Mouse (Mus musculus) intestine, embryonic 16.5 days (tissue): ENCODE measurements around the gene Sox30. TPM values are rescaled to one million over a fixed set of nuclear protein-coding genes. Genes with fewer than 3 reads are reported as not detected.

Source experiments
- ATAC-seq: fragments of 200-750 bp; cut with Nextera tagmentation; 2 replicates; pipeline ENCODE4 v1.8.0; 2017; ENCODE audit warnings: moderate TSS enrichment, moderate library complexity
- H3K27ac ChIP-seq: fragments of 300-500 bp; sonication (generic); 2 replicates; pipeline ENCODE4 v1.5.1; 2014; ENCODE audit warnings: mild to moderate bottlenecking, low read length
- H3K27me3 ChIP-seq: fragments of 300-500 bp; sonication (generic); replicated peaks from 2 replicates; pipeline ENCODE4 v1.6.1; 2014; ENCODE audit warnings: low read length, control low read depth, mixed read lengths; ENCODE audit not compliant: control insufficient read depth, insufficient read depth
- H3K36me3 ChIP-seq: fragments of 300-500 bp; sonication (generic); 2 replicates; pipeline ENCODE4 v1.6.1; 2014; ENCODE audit warnings: low read length, control low read depth; ENCODE audit not compliant: control insufficient read depth, insufficient read depth
- H3K4me1 ChIP-seq: fragments of 300-500 bp; sonication (generic); 2 replicates; pipeline ENCODE4 v1.6.1; 2014; ENCODE audit warnings: low read length, control low read depth, mixed read lengths; ENCODE audit not compliant: control insufficient read depth, insufficient read depth
- H3K4me2 ChIP-seq: fragments of 300-500 bp; sonication (generic); 2 replicates; pipeline ENCODE4 v1.6.1; 2014; ENCODE audit warnings: low read depth, low read length, control low read depth
- H3K4me3 ChIP-seq: fragments of 300-500 bp; sonication (generic); 2 replicates; pipeline ENCODE4 v1.5.1; 2014; ENCODE audit warnings: mild to moderate bottlenecking, low read length
- H3K9ac ChIP-seq: fragments of 300-500 bp; sonication (generic); 2 replicates; pipeline ENCODE4 v1.6.1; 2014; ENCODE audit warnings: low read depth, low read length
- H3K9me3 ChIP-seq: fragments of 300-500 bp; sonication (generic); 2 replicates; pipeline ENCODE4 v1.6.1; 2016; ENCODE audit warnings: low read length, control low read depth; ENCODE audit not compliant: control insufficient read depth
- WGBS: fragments of 180-500 bp; shearing (Covaris S2); extraction: QIAGEN DNeasy Blood & Tissue Kit; methylation state at CpG from one replicate; pipeline ENCODE4 v1.1.7; 2014; 5-methylcytosine and 5-hydroxymethylcytosine counted together
- polyA plus RNA-seq: library from polyadenylated mRNA; unstranded; fragments of >200 nt; fragmentation: Nextera tagmentation; extraction: Ambion mirVana; gene quantifications from 2 replicates; pipeline ENCODE4 v1.2.1, GENCODE M21; 2015

The Sox30 gene
- polyA plus RNA-seq, 1 experiment from 2014 or later = 0.09 TPM

DNA sequence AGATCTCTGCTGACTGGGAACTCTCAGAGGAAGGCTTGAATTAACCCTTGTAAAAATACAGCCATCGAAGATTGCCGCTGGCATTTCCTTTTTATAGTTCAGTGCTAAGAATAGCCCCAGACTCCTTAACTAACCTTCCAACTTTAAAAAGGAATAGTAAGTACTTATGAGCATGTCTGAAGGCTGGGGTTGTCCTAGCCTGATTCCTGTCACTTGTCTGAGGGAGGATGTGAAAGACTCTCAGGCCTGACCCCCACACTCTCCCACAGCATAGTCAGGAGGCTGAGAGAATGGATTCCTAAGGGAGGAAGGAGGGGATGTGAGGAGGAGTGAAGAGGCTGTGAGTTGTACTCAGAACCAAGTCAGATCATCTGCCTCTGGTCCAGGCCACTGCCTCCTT is 49.4 kb downstream of the Sox30 start:
- Histone ChIP-seq H3K9ac (no peak overlapping the region), H3K27ac (no peak overlapping the region), H3K4me1 (0 out of 2 replicates have a peak, but pooled peaks cover 2% of the 10 kb centered on the region), H3K9me3 (no peaks in the 10 kb centered on the region), H3K36me3 (no peaks in the 10 kb centered on the region), H3K4me2 (no peak overlapping the region), H3K27me3 (no peaks in the 10 kb centered on the region), H3K4me3 (no peak overlapping the region)
- no peak for ATAC-seq
- 57% methylated on average over 2 of the region's 2 CpGs for WGBS

DNA sequence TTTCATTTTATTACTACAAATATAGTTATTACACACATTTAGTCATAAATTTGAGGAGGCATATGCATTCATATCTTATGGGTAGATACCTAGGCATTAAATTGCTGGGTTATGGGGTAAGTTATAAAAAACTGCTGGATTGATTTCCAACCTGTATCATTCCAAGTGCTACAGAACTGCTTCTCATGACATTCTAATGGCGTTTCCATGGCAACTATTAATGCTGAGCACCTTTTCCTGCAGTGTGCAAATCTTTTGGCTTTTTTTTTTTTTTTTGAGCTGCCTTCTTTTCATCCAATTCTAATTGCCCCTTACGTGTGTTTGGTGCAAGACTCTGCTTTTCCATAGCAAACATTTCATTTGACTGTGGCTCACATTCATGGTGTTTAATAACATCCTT is 49.9 kb downstream of the Sox30 start:
- no peak overlapping the region for H3K9ac ChIP-seq
- 0 out of 2 replicates have a peak, but pooled peaks cover 2% of the 10 kb centered on the region for H3K4me1 ChIP-seq
- H3K4me2 ChIP-seq = no peak overlapping the region
- no peak for ATAC-seq
- no peak overlapping the region for H3K4me3 ChIP-seq
- no peak overlapping the region for H3K27ac ChIP-seq
- H3K27me3 ChIP-seq = no peaks in the 10 kb centered on the region
- no peaks in the 10 kb centered on the region for H3K36me3 ChIP-seq
- H3K9me3 ChIP-seq = no peaks in the 10 kb centered on the region
- 77% methylated on average over 2 of the region's 2 CpGs for WGBS

DNA sequence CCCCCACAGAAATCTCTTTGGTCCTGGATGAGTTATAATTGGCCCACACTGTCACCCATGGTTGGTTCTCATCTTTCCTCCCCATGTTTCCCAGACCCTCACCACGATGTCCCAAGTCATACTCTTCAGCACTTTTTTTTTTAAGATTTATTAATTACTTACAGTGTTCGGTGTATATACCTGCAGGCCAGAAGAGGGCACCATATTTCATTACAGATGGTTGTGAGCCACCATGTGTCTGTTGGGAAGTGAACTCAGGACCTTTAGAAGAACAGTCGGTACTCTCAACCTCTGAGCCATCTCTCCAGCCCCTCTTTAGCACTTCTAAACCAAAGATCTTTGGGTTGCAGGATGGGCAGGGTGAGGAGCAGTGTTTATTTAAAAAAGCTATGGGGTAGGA is 51.4 kb downstream of the Sox30 start:
- 54% methylated on average over 3 of the region's 3 CpGs for WGBS
- Histone ChIP-seq H3K9me3 (no peaks in the 10 kb centered on the region), H3K36me3 (no peaks in the 10 kb centered on the region), H3K4me3 (no peak overlapping the region), H3K4me2 (no peak overlapping the region), H3K27ac (no peak overlapping the region), H3K27me3 (no peaks in the 10 kb centered on the region), H3K9ac (no peak overlapping the region), H3K4me1 (0 out of 2 replicates have a peak, but pooled peaks cover 2% of the 10 kb centered on the region)
- no peak for ATAC-seq

DNA sequence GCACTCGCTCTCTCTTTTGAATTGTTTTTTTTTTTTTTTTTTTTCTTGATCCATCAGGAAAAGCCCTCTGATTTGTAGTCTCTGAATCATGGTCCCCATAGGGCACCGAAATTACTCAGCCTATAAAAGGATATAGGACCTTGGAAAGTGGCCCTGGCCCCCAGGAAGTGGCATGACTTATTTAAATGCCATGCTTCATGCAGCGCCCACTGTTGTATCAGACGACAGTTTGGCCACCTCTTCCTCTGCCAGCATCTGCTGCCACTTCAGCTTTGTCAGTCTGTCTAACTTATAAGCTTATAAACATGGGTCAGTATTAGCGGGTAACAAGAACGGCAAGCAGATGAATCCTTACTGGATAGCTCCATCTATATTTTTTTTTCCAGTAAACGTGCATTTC is 52.8 kb downstream of the Sox30 start:
- H3K27ac ChIP-seq = no peak overlapping the region
- no peak overlapping the region for H3K4me3 ChIP-seq
- no peak overlapping the region for H3K4me2 ChIP-seq
- H3K9ac ChIP-seq = no peak overlapping the region
- 85% methylated on average over 7 of the region's 7 CpGs for WGBS
- H3K36me3 ChIP-seq = no peaks in the 10 kb centered on the region
- H3K4me1 ChIP-seq = 0 out of 2 replicates have a peak, but pooled peaks cover 2% of the 10 kb centered on the region
- H3K27me3 ChIP-seq = no peaks in the 10 kb centered on the region
- ATAC-seq = no peak
- H3K9me3 ChIP-seq = no peaks in the 10 kb centered on the region

DNA sequence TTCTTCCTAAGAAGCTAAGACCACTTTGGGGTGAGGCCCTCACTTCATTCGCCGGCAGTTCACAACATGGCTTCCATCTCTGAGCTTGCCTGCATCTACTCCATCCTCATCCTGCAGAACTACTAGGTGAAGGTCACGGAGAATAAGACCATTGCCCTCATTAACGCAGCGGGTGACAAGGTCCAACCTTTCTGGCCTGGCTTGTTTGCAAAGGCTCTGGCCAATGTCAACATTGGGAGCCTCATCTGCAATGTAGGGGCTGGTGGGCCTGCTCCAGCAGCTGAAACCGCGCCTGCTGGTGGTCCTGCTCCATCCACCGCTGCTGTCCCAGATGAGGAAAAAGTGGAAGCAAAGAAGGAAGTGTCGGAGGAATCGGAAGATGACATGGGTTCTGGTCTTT is 56.3 kb downstream of the Sox30 start:
- no peaks in the 10 kb centered on the region for H3K36me3 ChIP-seq
- H3K4me3 ChIP-seq = no peak overlapping the region
- no peak for ATAC-seq
- WGBS = 84% methylated on average over 10 of the region's 10 CpGs
- H3K4me1 ChIP-seq = 0 out of 2 replicates have a peak, but pooled peaks cover 8% of the 10 kb centered on the region
- H3K4me2 ChIP-seq = no peak overlapping the region
- no peaks in the 10 kb centered on the region for H3K27me3 ChIP-seq
- no peak overlapping the region for H3K9ac ChIP-seq
- no peaks in the 10 kb centered on the region for H3K9me3 ChIP-seq
- H3K27ac ChIP-seq = no peak overlapping the region

DNA sequence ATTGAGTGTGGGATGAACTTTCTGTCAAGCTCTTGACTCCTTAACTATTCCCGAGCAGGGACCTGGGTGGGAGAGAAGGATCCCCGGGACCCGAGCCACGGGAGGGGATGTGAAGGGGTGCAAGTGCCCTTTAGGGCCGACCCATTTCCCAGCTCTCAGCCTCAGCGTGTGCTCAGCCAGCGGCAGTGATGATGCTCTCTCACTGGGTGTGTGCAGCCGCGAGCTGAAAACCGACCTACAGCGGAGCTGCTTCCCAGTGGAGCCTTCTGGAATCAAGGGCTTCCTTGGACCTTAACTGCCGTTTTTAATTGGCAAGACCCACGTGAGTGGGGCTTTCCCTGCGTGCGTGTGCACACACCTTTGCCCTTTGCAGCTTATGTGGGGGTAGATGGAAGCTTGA is 58.8 kb downstream of the Sox30 start:
- no peaks in the 10 kb centered on the region for H3K27me3 ChIP-seq
- H3K27ac ChIP-seq = no peak overlapping the region
- H3K9me3 ChIP-seq = no peaks in the 10 kb centered on the region
- 0 out of 2 replicates have a peak, but pooled peaks cover 9% of the 10 kb centered on the region for H3K4me1 ChIP-seq
- 78% methylated on average over 15 of the region's 15 CpGs for WGBS
- no peak overlapping the region for H3K9ac ChIP-seq
- H3K36me3 ChIP-seq = no peaks in the 10 kb centered on the region
- H3K4me2 ChIP-seq = 0 out of 2 replicates have a peak overlapping the region, but pooled peaks have one; percentile 16
- no peak for ATAC-seq
- H3K4me3 ChIP-seq = no peak overlapping the region

DNA sequence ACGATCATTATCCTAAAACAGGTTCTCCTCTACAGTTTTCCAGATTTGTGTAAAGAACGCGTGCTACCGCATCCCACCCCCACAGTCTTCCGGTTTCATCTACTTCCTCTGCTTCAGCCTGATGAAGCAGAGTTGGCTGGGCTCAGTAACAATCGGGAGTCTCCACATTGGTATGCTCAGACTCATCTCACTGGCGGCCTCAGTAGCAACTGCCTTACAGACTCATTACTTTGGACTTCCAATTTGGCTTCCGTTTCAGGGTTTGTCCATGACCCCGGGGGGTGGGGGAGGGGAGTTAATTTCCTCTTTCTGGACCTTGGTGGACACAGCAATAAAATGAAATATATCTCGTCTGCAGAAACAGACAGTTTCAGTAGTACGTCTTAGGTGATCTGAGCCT is 59.2 kb downstream of the Sox30 start:
- 0 out of 2 replicates have a peak overlapping the region, but pooled peaks have one; percentile 16 for H3K4me2 ChIP-seq
- WGBS = 58% methylated on average over 11 of the region's 11 CpGs
- H3K4me3 ChIP-seq = no peak overlapping the region
- no peaks in the 10 kb centered on the region for H3K36me3 ChIP-seq
- H3K27ac ChIP-seq = no peak overlapping the region
- H3K9ac ChIP-seq = no peak overlapping the region
- H3K4me1 ChIP-seq = 0 out of 2 replicates have a peak, but pooled peaks cover 9% of the 10 kb centered on the region
- no peaks in the 10 kb centered on the region for H3K9me3 ChIP-seq
- no peak for ATAC-seq
- no peaks in the 10 kb centered on the region for H3K27me3 ChIP-seq

DNA sequence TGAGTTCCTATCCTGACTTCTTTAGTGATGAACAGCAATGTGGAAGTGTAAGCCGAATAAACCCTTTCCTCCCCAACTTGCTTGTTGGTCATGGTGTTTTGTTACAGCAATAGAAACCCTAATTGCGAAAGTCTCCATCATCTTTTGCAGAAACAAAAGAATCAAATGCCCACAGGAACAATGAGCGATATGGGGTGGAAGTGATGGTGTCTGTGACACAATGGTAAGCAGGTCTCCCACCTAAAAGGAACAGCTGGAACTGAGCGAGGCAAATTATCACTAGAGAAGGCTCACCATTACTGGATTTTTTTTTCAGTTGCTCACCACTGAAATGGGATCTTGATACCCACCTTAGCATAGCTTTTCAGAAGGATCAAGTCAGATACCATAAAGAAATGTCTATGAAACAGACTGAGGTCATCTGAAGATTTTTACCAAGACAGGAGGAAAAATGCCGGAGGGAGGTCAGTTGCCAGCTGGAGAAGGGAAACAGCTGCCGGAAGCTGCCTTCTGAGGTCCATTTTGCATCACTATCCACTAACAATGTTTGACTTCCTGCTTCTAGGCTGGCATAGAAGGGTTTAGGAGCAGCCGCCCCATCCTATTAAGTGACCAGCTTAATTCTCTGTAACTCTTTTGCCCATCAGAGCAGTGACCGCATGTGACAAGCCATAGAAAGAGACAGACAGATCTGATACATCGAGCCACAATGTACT is 60.9 kb downstream of the Sox30 start:
- Histone ChIP-seq H3K36me3 (no peaks in the 10 kb centered on the region), H3K9me3 (no peaks in the 10 kb centered on the region), H3K4me3 (no peak overlapping the region), H3K9ac (no peak overlapping the region), H3K4me1 (0 out of 2 replicates have a peak, but pooled peaks cover 9% of the 10 kb centered on the region), H3K27me3 (no peaks in the 10 kb centered on the region), H3K4me2 (no peak overlapping the region), H3K27ac (no peak overlapping the region)
- 76% methylated on average over 9 of the region's 9 CpGs for WGBS
- ATAC-seq = no peak

DNA sequence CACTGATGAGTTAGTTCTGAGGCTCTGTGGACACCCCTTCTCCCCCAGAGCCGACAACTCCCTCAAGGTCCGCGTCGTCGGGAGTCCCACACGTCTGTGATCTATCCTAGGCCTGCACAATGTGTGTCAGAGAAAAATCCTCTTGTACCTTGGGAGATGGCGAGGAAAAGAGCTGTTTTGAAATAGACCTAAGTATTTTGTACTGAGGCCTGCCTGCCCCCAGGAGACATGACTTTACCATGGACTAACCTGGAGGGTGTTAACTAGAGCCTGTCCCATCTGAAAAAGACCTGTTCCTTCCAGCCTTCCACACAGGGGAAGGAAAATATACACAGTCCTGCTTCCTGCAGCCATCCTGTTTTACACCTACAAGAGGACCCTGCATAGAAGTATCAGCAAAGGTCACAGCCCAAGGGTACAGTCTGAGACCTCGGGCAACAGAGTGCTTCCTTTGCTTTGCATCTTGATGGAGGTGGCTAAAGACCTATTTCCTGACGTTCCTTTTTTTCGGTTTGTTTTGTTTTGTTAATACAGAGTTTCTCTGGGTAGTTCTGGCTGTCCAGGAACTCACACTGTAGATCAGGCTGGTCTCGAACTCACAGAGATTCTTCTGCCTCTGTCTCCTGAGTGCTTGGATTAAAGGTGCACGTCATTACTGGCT is 61.6 kb downstream of the Sox30 start:
- Histone ChIP-seq H3K4me1 (0 out of 2 replicates have a peak, but pooled peaks cover 9% of the 10 kb centered on the region), H3K27ac (no peak overlapping the region), H3K9me3 (no peaks in the 10 kb centered on the region), H3K36me3 (no peaks in the 10 kb centered on the region), H3K9ac (no peak overlapping the region), H3K4me2 (no peak overlapping the region), H3K27me3 (no peaks in the 10 kb centered on the region), H3K4me3 (no peak overlapping the region)
- WGBS = 62% methylated on average over 12 of the region's 12 CpGs
- no peak for ATAC-seq
